Mouse (Mus musculus): ENCODE measurements at regions not wholly inside any gene's neighbourhood (a gene's known extent, or its start where the extent isn't known, plus 50 kb on each side); places are given as distances from the start of the nearest gene placed in this dataset.

DNA sequence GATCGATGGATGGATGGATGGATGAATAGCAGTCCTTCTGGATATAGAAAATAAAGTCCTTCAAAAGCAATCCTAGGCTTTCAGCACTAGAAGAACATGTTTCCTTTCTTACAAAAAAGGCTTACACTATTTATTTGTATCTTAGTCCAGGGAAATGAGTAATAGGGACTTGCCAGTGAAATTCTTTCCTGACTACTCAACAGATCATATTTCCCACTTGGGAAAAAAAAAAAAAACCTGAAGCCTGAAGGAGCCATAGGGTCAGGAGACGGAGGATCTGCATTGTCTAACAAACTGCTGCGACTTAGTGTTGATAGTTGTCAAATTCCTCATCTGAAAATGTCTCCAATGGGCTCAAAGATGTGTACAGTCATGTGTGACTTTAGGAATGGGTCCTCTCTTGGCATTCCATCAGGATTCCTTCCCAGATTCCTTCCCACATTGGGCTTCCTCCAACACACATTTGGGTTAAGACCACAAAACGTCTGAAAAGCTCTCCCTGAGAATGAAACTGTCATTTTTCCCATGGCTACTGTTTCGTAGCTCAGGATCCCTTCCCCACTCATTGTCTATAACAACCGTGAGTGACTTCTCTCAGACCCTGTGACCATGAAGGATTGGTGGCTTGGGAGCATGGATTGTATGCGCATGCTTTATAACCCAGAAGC lies 399.2 kb upstream of the 4930412O13Rik start:
- H3K79me3 ChIP-seq (ENCODE audit: low read depth) = no peaks in the 10 kb centered on the region
- no peaks in the 10 kb centered on the region for H3K27me3 ChIP-seq (ENCODE audit: control insufficient read depth, insufficient read depth, insufficient read length)
- TF ChIP-seq USF1 (IDR thresholded peaks at IDR 0.05; ENCODE audit: low read depth) = peak; percentile 38
- TF ChIP-seq FOSL1 (IDR thresholded peaks at IDR 0.05; ENCODE audit: insufficient read depth, low read length, poor library complexity, severe bottlenecking) = peak; percentile 73
- TF ChIP-seq CTCF (IDR thresholded peaks at IDR 0.05; ENCODE audit: control insufficient read depth, insufficient read depth, insufficient read length) = no peak
- TF ChIP-seq MAX (IDR thresholded peaks at IDR 0.05) = peak; percentile 16
- TF ChIP-seq MYOD1 (IDR thresholded peaks at IDR 0.05; ENCODE audit: control insufficient read depth, insufficient read length, low read depth) = no peak
- H3K36me3 ChIP-seq (ENCODE audit: control insufficient read depth, insufficient read depth) = no peaks in the 10 kb centered on the region
- H3ac ChIP-seq (ENCODE audit: control insufficient read depth, insufficient read length, low read depth) = no peak overlapping the region
- H3K79me2 ChIP-seq (ENCODE audit: control insufficient read depth, insufficient read depth) = no peaks in the 10 kb centered on the region
- no peak overlapping the region for H3K4me3 ChIP-seq (ENCODE audit: insufficient read depth, poor library complexity, severe bottlenecking)

GRCm38 (mm10) chr2:9487381-9487914 lies 393.6 kb upstream of the 4930412O13Rik start:
- no peak overlapping the region for H3K4me3 ChIP-seq (ENCODE audit: insufficient read depth, poor library complexity, severe bottlenecking)
- no peaks in the 10 kb centered on the region for H3K27me3 ChIP-seq (ENCODE audit: control insufficient read depth, insufficient read depth, insufficient read length)
- H3K79me2 ChIP-seq (ENCODE audit: control insufficient read depth, insufficient read depth) = no peaks in the 10 kb centered on the region
- no peak for TF ChIP-seq MAX (IDR thresholded peaks at IDR 0.05)
- no peak for TF ChIP-seq MYOG (IDR thresholded peaks at IDR 0.05; ENCODE audit: control insufficient read depth, extremely low read depth, insufficient read length)
- TF ChIP-seq USF1 (IDR thresholded peaks at IDR 0.05; ENCODE audit: low read depth) = no peak
- TF ChIP-seq MYOD1 (IDR thresholded peaks at IDR 0.05; ENCODE audit: control insufficient read depth, insufficient read length, low read depth) = no peak
- TF ChIP-seq CEBPB (IDR thresholded peaks at IDR 0.05; ENCODE audit: low read depth) = no peak
- TF ChIP-seq FOSL1 (IDR thresholded peaks at IDR 0.05; ENCODE audit: insufficient read depth, low read length, poor library complexity, severe bottlenecking) = no peak
- no peak for TF ChIP-seq CTCF (IDR thresholded peaks at IDR 0.05; ENCODE audit: control insufficient read depth, insufficient read depth, insufficient read length)
- no peaks in the 10 kb centered on the region for H3K79me3 ChIP-seq (ENCODE audit: low read depth)
- H3K36me3 ChIP-seq (ENCODE audit: control insufficient read depth, insufficient read depth) = no peaks in the 10 kb centered on the region
- no peak overlapping the region for H3ac ChIP-seq (ENCODE audit: control insufficient read depth, insufficient read length, low read depth)

GRCm38 (mm10) chr2:9493606-9494145 lies 387.4 kb upstream of the 4930412O13Rik start:
- Histone ChIP-seq H3K27me3 (ENCODE audit: control insufficient read depth, insufficient read depth, insufficient read length) (no peaks in the 10 kb centered on the region), H3K4me3 (ENCODE audit: insufficient read depth, poor library complexity, severe bottlenecking) (no peak overlapping the region), H3K79me3 (ENCODE audit: low read depth) (no peaks in the 10 kb centered on the region), H3ac (ENCODE audit: control insufficient read depth, insufficient read length, low read depth) (no peak overlapping the region), H3K36me3 (ENCODE audit: control insufficient read depth, insufficient read depth) (no peaks in the 10 kb centered on the region), H3K79me2 (ENCODE audit: control insufficient read depth, insufficient read depth) (no peaks in the 10 kb centered on the region)
- TF ChIP-seq CEBPB (IDR thresholded peaks at IDR 0.05; ENCODE audit: low read depth) = no peak
- TF ChIP-seq FOSL1 (IDR thresholded peaks at IDR 0.05; ENCODE audit: insufficient read depth, low read length, poor library complexity, severe bottlenecking) = no peak
- TF ChIP-seq MYOD1 (IDR thresholded peaks at IDR 0.05; ENCODE audit: control insufficient read depth, insufficient read length, low read depth) = no peak
- no peak for TF ChIP-seq MAX (IDR thresholded peaks at IDR 0.05)
- TF ChIP-seq CTCF (IDR thresholded peaks at IDR 0.05; ENCODE audit: control insufficient read depth, insufficient read depth, insufficient read length) = no peak
- TF ChIP-seq USF1 (IDR thresholded peaks at IDR 0.05; ENCODE audit: low read depth) = no peak
- no peak for TF ChIP-seq MYOG (IDR thresholded peaks at IDR 0.05; ENCODE audit: control insufficient read depth, extremely low read depth, insufficient read length)

- TF ChIP-seq USF1 (IDR thresholded peaks at IDR 0.05; ENCODE audit: low read depth) = no peak
- TF ChIP-seq CTCF (IDR thresholded peaks at IDR 0.05; ENCODE audit: control insufficient read depth, insufficient read depth, insufficient read length) = no peak
- TF ChIP-seq MYOG (IDR thresholded peaks at IDR 0.05; ENCODE audit: control insufficient read depth, extremely low read depth, insufficient read length) = no peak
- H3K79me3 ChIP-seq (ENCODE audit: low read depth) = no peaks in the 10 kb centered on the region
Measured at GRCm38 (mm10) chr2:9520045-9520444, 361.0 kb upstream of the 4930412O13Rik start.

DNA sequence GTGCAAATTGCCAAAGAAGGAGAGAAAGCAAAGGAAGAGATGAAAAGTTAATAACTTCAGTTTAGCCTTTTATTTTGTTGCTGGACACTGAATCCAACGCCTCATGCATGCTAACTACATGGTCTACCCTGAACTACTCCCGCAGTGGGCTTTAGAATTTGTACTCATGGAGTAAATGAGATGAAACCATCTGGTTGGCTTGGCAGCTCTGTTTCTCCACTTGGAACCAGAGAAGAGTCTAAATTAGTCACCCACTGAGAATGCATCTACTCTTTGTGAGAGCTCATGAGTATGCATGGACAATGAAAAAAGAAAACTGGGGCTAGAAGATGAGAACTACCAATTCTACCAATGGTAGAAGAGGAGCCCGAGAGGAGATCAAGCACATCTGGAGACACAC lies 355.1 kb upstream of the 4930412O13Rik start:
- Histone ChIP-seq H3K79me3 (ENCODE audit: low read depth) (no peaks in the 10 kb centered on the region), H3K27me3 (ENCODE audit: control insufficient read depth, insufficient read depth, insufficient read length) (no peaks in the 10 kb centered on the region), H3ac (ENCODE audit: control insufficient read depth, insufficient read length, low read depth) (no peak overlapping the region), H3K4me3 (ENCODE audit: insufficient read depth, poor library complexity, severe bottlenecking) (no peak overlapping the region), H3K79me2 (ENCODE audit: control insufficient read depth, insufficient read depth) (no peaks in the 10 kb centered on the region), H3K36me3 (ENCODE audit: control insufficient read depth, insufficient read depth) (no peaks in the 10 kb centered on the region)
- TF ChIP-seq FOSL1 (IDR thresholded peaks at IDR 0.05; ENCODE audit: insufficient read depth, low read length, poor library complexity, severe bottlenecking) = no peak
- TF ChIP-seq MYOG (IDR thresholded peaks at IDR 0.05; ENCODE audit: control insufficient read depth, extremely low read depth, insufficient read length) = no peak
- TF ChIP-seq MYOD1 (IDR thresholded peaks at IDR 0.05; ENCODE audit: control insufficient read depth, insufficient read length, low read depth) = no peak
- TF ChIP-seq USF1 (IDR thresholded peaks at IDR 0.05; ENCODE audit: low read depth) = no peak
- no peak for TF ChIP-seq CEBPB (IDR thresholded peaks at IDR 0.05; ENCODE audit: low read depth)

More at GRCm38 (mm10) chr2:9520045-9520444, 361.0 kb upstream of the 4930412O13Rik start:
- Histone ChIP-seq H3K79me2 (ENCODE audit: control insufficient read depth, insufficient read depth) (no peaks in the 10 kb centered on the region), H3ac (ENCODE audit: control insufficient read depth, insufficient read length, low read depth) (no peak overlapping the region), H3K36me3 (ENCODE audit: control insufficient read depth, insufficient read depth) (no peaks in the 10 kb centered on the region), H3K27me3 (ENCODE audit: control insufficient read depth, insufficient read depth, insufficient read length) (no peaks in the 10 kb centered on the region), H3K4me3 (ENCODE audit: insufficient read depth, poor library complexity, severe bottlenecking) (no peak overlapping the region)

Data from C2C12 (cell line).